Mouse (Mus musculus) intestine, embryonic 14.5 days (tissue): ENCODE data around the gene Olfr690. TPM values are rescaled to one million over a fixed set of nuclear protein-coding genes. Genes with fewer than 3 reads are reported as not detected.
"Not testable (repeated sequence)": the region's sequence is repeated elsewhere in the genome, so short reads cannot be mapped to it uniquely, and the experiment has no call there.

Experiments used
- ATAC-seq: fragments of 200-750 bp; cut with Nextera tagmentation; replicated peaks from 2 replicates; pipeline ENCODE4 v1.8.0; 2017; ENCODE audit warnings: low read depth, moderate number of reproducible peaks, moderate TSS enrichment, moderate library complexity; ENCODE audit not compliant: low FRiP score, low TSS enrichment
- DNase-seq: peaks from one replicate; pipeline ENCODE4 v3.0.0-alpha.2; 2018; ENCODE audit warnings: low spot score
- H3K27ac ChIP-seq: fragments of 300-500 bp; sonication (generic); 2 replicates; pipeline ENCODE4 v1.5.1; 2014; ENCODE audit warnings: low read depth, mild to moderate bottlenecking, control low read depth
- H3K27me3 ChIP-seq: fragments of 300-500 bp; sonication (generic); replicated peaks from 2 replicates; pipeline ENCODE4 v1.6.1; 2014; ENCODE audit warnings: low read length, control low read depth; ENCODE audit not compliant: control insufficient read depth, insufficient read depth
- H3K36me3 ChIP-seq: fragments of 300-500 bp; sonication (generic); 2 replicates; pipeline ENCODE4 v1.6.1; 2014; ENCODE audit warnings: low read length, control low read depth; ENCODE audit not compliant: control insufficient read depth, insufficient read depth
- H3K4me1 ChIP-seq: fragments of 300-500 bp; sonication (generic); replicated peaks from 2 replicates; pipeline ENCODE4 v1.6.1; 2014; ENCODE audit warnings: low read length, control low read depth, mixed read lengths; ENCODE audit not compliant: control insufficient read depth, insufficient read depth
- H3K4me2 ChIP-seq: fragments of 300-500 bp; sonication (generic); 2 replicates; pipeline ENCODE4 v1.6.1; 2014; ENCODE audit warnings: low read length
- H3K4me3 ChIP-seq: fragments of 300-500 bp; sonication (generic); 2 replicates; pipeline ENCODE4 v1.5.1; 2014; ENCODE audit warnings: low read depth, low read length, control low read depth, mixed read lengths
- H3K9ac ChIP-seq: fragments of 300-500 bp; sonication (generic); 2 replicates; pipeline ENCODE4 v1.6.1; 2014; ENCODE audit warnings: mild to moderate bottlenecking, low read length
- H3K9me3 ChIP-seq: fragments of 300-500 bp; sonication (generic); 2 replicates; pipeline ENCODE4 v1.6.1; 2016; ENCODE audit warnings: low read length, control low read depth; ENCODE audit not compliant: control insufficient read depth
- WGBS: fragments of 180-500 bp; shearing (Covaris S2); extraction: QIAGEN DNeasy Blood & Tissue Kit; methylation state at CpG from one replicate; pipeline ENCODE4 v1.1.7; 2014; 5-methylcytosine and 5-hydroxymethylcytosine counted together
- polyA plus RNA-seq: library from polyadenylated mRNA; unstranded; fragments of >200 nt; fragmentation: Nextera tagmentation; extraction: Ambion mirVana; gene quantifications from 2 replicates; pipeline ENCODE4 v1.2.1, GENCODE M21; 2014

Gene Olfr690
- polyA plus RNA-seq, 1 experiment from 2014 or later, result not detected

DNA sequence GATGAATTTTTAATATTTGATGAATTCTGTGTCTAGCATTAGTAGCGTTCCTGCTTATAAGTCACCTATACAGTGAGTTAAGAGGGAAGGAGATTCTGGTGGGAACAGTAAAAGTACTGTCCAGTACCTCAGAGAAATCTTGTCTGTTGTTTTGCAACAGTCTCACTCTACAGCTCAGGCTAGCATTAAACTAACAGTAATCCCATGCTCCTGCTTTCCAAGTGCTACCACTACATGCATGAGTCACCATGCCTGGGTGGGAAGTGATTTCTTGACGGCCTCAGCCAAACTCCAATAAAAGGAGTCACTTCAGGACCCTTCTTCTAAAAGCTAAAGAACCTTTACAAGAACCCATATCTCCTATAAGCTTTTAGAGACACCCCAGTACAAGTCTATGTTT is 27.8 kb upstream of the Olfr690 start:
- H3K9ac ChIP-seq, result no peak overlapping the region
- 77% methylated on average over 2 of the region's 2 CpGs for WGBS

DNA sequence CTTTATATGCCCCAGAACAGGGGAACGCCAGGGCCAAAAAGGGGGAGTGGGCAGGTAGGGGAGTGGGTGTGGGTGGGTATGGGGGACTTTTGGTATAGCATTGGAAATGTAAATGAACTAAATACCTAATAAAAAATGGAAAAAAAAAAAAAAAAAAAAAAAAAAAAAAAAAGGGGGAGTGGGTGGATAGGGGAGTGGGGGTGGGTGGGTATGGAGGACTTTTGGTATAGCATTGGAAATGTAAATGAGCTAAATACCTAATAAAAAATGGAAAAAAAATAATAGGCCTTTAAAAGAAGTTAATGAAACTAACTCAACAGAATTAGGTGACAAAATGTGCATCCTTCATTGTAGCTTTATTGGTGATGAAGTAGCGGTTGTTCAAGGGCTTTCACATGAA is 22.6 kb upstream of the Olfr690 start:
- not testable (repeated sequence) for H3K4me1 ChIP-seq, H3K27me3 ChIP-seq, H3K9me3 ChIP-seq, DNase-seq, H3K36me3 ChIP-seq, H3K9ac ChIP-seq, H3K4me3 ChIP-seq, H3K27ac ChIP-seq, H3K4me2 ChIP-seq
- 95% methylated on average over 1 of the region's 2 CpGs for WGBS
- peak; percentile 81 for ATAC-seq

More for the DNA sequence above, 27.8 kb upstream of the Olfr690 start:
- Histone ChIP-seq H3K9me3 (no peaks in the 10 kb centered on the region), H3K27me3 (no peaks in the 10 kb centered on the region), H3K27ac (no peak overlapping the region), H3K4me2 (no peak overlapping the region), H3K36me3 (no peaks in the 10 kb centered on the region), H3K4me1 (no peaks in the 10 kb centered on the region), H3K4me3 (no peak overlapping the region)
- DNase-seq (no peak), ATAC-seq (no peak)

DNA sequence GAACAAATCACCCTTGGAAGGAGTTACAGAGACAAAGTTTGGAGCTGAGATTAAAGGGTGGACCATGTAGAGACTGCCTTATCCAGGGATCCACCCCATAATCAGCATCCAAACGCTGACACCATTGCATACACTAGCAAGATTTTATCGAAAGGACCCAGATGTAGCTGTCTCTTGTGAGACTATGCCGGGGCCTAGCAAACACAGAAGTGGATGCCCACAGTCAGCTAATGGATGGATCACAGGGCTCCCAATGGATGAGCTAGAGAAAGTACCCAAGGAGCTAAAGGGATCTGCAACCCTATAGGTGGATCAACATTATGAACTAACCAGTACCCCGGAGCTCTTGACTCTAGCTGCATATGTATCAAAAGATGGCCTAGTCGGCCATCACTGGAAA is 22.2 kb upstream of the Olfr690 start:
- H3K4me1 ChIP-seq, H3K9me3 ChIP-seq, H3K4me2 ChIP-seq, ATAC-seq, H3K36me3 ChIP-seq, DNase-seq, H3K4me3 ChIP-seq, H3K27ac ChIP-seq, H3K27me3 ChIP-seq, H3K9ac ChIP-seq: not testable (repeated sequence)
- WGBS, result no CpG with 5 or more reads among the region's 5 CpGs

DNA sequence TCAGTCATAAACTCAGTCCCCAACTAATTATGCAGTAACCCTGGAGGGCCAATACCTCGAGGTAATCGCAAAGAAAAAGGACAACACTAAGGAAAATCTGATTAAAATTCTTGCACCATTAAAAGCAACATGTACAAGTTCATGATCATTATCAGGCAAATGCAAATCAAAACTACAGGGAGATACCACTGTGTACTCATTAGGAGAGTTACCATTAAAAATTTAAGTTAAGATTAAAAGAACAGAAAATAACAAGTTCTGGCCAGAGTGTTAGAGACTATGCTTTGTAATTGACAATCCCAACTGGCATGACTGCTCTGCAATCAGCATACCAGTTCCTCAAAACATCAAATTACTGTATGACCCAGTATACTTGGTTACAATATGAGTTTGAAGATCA is 8.8 kb upstream of the Olfr690 start:
- no peak for ATAC-seq
- Histone ChIP-seq H3K9ac (no peak overlapping the region), H3K9me3 (no peaks in the 10 kb centered on the region), H3K27ac (no peak overlapping the region), H3K4me3 (no peak overlapping the region), H3K36me3 (no peaks in the 10 kb centered on the region), H3K27me3 (no peaks in the 10 kb centered on the region), H3K4me2 (no peak overlapping the region), H3K4me1 (no peaks in the 10 kb centered on the region)
- DNase-seq, result no peak
- 86% methylated on average over 2 of the region's 2 CpGs for WGBS

DNA sequence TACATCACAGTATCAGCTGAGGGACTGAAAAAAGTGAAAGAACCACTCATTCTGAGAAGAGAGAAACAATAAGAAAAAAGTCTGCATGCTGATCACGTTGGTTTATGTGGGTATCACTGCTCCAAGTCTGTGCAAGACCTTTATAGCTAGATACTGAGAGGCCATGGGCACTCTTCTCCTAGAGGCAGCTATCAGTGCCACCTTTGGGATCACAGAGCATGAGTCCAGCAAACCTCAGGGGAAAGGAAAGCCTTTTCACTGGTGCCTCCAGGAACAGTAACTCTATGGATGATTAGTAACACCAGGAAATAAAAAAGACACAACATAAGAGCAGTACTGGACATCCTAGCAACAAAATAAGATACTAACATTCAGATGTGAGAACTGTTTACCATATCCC is 8.3 kb upstream of the Olfr690 start, which contains the start of gene Olfr691:
TSS of gene Olfr691 (minus strand) at position 101 of the 400 bp plus-strand sequence.
- Histone ChIP-seq H3K4me3 (no peak within 1 kb of the TSS), H3K4me2 (no peak within 1 kb of the TSS), H3K9me3 (no peaks in the 10 kb centered on the region), H3K9ac (no peak within 1 kb of the TSS), H3K27ac (no peak within 1 kb of the TSS), H3K4me1 (no peaks in the 10 kb centered on the region), H3K36me3 (no peaks in the 10 kb centered on the region), H3K27me3 (no peaks in the 10 kb centered on the region)
- ATAC-seq (no peak), DNase-seq (no peak)
- 47% methylated on average over 1 of the region's 1 CpGs for WGBS

DNA sequence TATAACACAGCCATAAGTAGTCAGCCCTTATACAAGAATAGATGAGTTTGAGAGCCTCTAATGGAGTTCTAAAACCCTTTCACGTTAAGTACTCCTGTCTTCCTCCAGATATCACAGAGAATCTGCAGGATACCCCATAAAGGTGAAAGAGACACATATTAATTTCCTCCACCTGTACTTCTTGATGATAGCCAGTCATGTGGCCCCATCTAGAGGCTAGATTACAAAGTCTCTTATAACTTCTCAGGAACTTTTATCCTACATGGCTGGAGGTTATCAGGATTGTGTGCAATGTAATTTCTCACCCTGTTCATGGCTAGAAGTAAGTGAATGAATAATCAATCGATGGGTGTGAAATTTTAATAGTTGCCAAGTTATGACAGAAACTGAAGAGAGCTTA is 8.6 kb downstream of the Olfr690 start:
- no peak overlapping the region for H3K4me2 ChIP-seq
- H3K27ac ChIP-seq, result no peak overlapping the region
- 71% methylated on average over 2 of the region's 2 CpGs for WGBS
- H3K9me3 ChIP-seq, result no peaks in the 10 kb centered on the region
- H3K36me3 ChIP-seq, result no peaks in the 10 kb centered on the region
- no peak for DNase-seq
- no peak overlapping the region for H3K4me3 ChIP-seq
- ATAC-seq, result no peak
- H3K27me3 ChIP-seq, result no peaks in the 10 kb centered on the region
- H3K4me1 ChIP-seq, result no peaks in the 10 kb centered on the region
- H3K9ac ChIP-seq, result no peak overlapping the region

DNA sequence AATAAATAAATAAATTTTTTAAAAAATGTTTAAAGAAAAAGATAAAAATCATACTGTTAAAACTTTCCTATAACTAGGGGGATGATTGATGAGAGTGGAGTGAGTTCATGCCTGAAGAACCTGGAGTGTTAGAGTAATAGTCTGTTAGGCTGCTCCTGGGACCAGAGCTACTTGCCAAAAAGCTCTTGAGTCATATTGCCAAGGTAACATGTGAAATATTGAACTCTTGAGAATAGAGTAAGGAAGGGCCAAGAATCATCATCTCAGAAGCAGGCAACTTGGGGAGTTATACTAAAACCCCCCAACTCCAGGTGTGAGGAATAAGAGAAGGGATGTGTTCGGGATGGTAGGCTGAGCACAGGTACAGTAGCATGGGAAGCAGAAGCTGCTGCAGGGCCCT is 23.0 kb downstream of the Olfr690 start, which contains the start of gene Olfr689:
TSS of gene Olfr689 (plus strand) at position 301 of the 400 bp plus-strand sequence.
- WGBS, result 87% methylated on average over 1 of the region's 1 CpGs

DNA sequence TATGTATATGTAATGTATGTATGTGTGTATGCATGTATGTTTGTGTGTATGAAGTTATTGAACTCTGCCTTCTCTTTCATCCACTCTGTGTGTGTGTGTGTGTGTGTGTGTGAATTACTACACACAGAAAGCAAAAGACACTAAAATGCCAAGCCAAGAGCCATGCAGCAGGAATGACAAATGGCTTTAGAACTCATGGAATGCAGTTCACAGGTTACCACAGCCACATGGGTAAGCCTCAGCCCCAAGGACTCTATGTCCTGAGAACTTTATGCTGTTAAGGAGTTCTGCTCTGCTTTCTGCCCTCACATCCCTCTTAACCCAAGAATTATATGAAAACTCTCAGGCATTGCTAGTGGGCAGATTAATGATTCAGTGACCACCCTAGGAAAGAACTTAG is 43.9 kb downstream of the Olfr690 start:
- no peaks in the 10 kb centered on the region for H3K36me3 ChIP-seq
- no peak overlapping the region for H3K9ac ChIP-seq
- H3K4me1 ChIP-seq, result no peaks in the 10 kb centered on the region
- no peak overlapping the region for H3K4me2 ChIP-seq
- H3K27me3 ChIP-seq, result no peaks in the 10 kb centered on the region
- DNase-seq (no peak), ATAC-seq (no peak)
- H3K9me3 ChIP-seq, result no peaks in the 10 kb centered on the region
- no peak overlapping the region for H3K4me3 ChIP-seq
- no peak overlapping the region for H3K27ac ChIP-seq

More for the DNA sequence above, 23.0 kb downstream of the Olfr690 start, which contains the start of gene Olfr689:
- no peak within 1 kb of the TSS for H3K4me3 ChIP-seq
- no peaks in the 10 kb centered on the region for H3K27me3 ChIP-seq
- no peak within 1 kb of the TSS for H3K4me2 ChIP-seq
- no peaks in the 10 kb centered on the region for H3K36me3 ChIP-seq
- ATAC-seq, result no peak
- no peak for DNase-seq
- H3K4me1 ChIP-seq, result no peaks in the 10 kb centered on the region
- H3K27ac ChIP-seq, result no peak within 1 kb of the TSS
- H3K9me3 ChIP-seq, result no peaks in the 10 kb centered on the region
- H3K9ac ChIP-seq, result no peak within 1 kb of the TSS

DNA sequence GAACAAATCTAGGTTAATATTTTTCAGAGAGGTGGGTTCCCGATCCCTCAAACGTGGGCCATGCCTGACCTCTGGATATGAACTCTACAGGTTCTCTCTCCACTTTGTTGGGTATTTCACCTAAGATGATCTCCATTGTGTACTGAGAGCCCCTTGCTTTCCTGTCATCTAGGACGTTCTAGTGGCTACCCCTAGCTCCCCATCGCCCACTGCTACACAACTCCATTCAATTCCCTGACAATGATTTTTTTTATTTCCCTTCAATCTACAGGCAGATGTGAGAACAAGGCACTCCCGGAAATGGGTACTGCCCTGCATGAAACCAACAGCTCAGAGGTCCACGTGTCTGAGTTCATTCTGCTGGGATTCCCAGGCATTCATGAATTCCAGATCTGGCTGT is 46.1 kb downstream of the Olfr690 start, which contains the start of gene Olfr688:
TSS of gene Olfr688 (plus strand) at position 301 of the 400 bp plus-strand sequence.
- Histone ChIP-seq H3K9me3 (no peaks in the 10 kb centered on the region), H3K9ac (no peak within 1 kb of the TSS), H3K27me3 (no peaks in the 10 kb centered on the region), H3K4me2 (no peak within 1 kb of the TSS), H3K36me3 (no peaks in the 10 kb centered on the region), H3K4me1 (no peaks in the 10 kb centered on the region), H3K4me3 (no peak within 1 kb of the TSS), H3K27ac (no peak within 1 kb of the TSS)
- WGBS, result 77% methylated on average over 6 of the region's 6 CpGs
- no peak for DNase-seq
- ATAC-seq, result no peak
